ENCODE assay signal across 15 mouse cellular contexts in genomic region chr17:25700863-25701496, GRCm38 (mm10). TPM values are rescaled to one million over a fixed set of nuclear protein-coding genes. Genes with fewer than 3 reads are reported as not detected.
DNase-seq lines count a peak whose midpoint lies in the region; TF ChIP-seq lines count a peak whose summit lies in the region.
"Had no signal": no experiment of that assay in that cellular context is flagged by ENCODE, and none has a peak within 500 bp of the region (broad histone marks: within the 10 kb centered on the region; RNA-seq: fewer than 3 reads in every experiment).

No protein-coding gene starts in this region.

- H3K4me3 ChIP-seq in layer of hippocampus, adult 2 months: no peak overlapping the region
- H3K4me3 ChIP-seq: embryonic facial prominence, embryonic 13.5 days; forebrain, embryonic 15.5 days had no signal

- no peak overlapping the region for H3K27ac ChIP-seq in layer of hippocampus, adult 2 months
- H3K27ac ChIP-seq: embryonic facial prominence, embryonic 13.5 days; forebrain, embryonic 15.5 days had no signal

- DNase-seq in layer of hippocampus, adult 2 months (ENCODE audit: low spot score in 2 of 2): no peak
- DNase-seq in layer of hippocampus, adult 11-12 months (ENCODE audit: low spot score): no peak
- DNase-seq in thymus, postnatal 4 days: peak; percentile 55
- DNase-seq in thymus, postnatal 10 days (ENCODE audit: low spot score in 2 of 2): no peak
- peak; percentile 21 for DNase-seq in NIH3T3 (ENCODE audit: low read depth)
- DNase-seq in adrenal gland, adult 8-10 months: no peak
- DNase-seq in left cerebral cortex, postnatal 4 days: no peak
- DNase-seq: cerebellum, adult 8-10 months; gastrocnemius, postnatal 36 days; heart, postnatal 14 days; kidney, adult 11 months; lung, postnatal 10 days; midbrain, embryonic 14.5 days had no signal

- TF ChIP-seq CTCF in layer of hippocampus, adult 2 months (conservative IDR thresholded peaks at IDR 0.05): peak; percentile 61

- intact Hi-C loops in left cerebral cortex, postnatal 4 days (cut with DNase I): no loop called here

RNA-seq across cellular contexts. Expression of gene Gng13, which starts 16.0 kb away (rescaled TPM):
- 100 to 1,000 TPM; 106 to 122 TPM for total RNA-seq in layer of hippocampus, adult 2 months (2021)
- 1 to 10 TPM in 1 of 4 experiments, under 1 TPM in 1, not detected in 2; 0.74 to 2.9 TPM for total RNA-seq in adrenal gland, adult 8-10 months (2022)
- 10 to 100 TPM in 1 of 2 experiments, 1 to 10 TPM in 1; 9.9 to 16.3 TPM for total RNA-seq in left cerebral cortex, postnatal 4 days (2021)
- total RNA-seq: gastrocnemius, postnatal 36 days had no signal

RNA-seq across cellular contexts. Expression of gene Chtf18, which starts 26.2 kb away (rescaled TPM):
- 1 to 10 TPM; 1.2 to 1.8 TPM for total RNA-seq in layer of hippocampus, adult 2 months (2021)
- total RNA-seq in adrenal gland, adult 8-10 months (2022): 1 to 10 TPM; 1.2 to 4.9 (median 2.6) TPM
- total RNA-seq in left cerebral cortex, postnatal 4 days (2021): 1 to 10 TPM; 4.3 to 5.8 TPM

RNA-seq across cellular contexts. Expression of gene Rpusd1, which starts 26.5 kb away (rescaled TPM):
- 10 to 100 TPM; 54.5 to 56.9 TPM for total RNA-seq in layer of hippocampus, adult 2 months (2021)
- total RNA-seq in adrenal gland, adult 8-10 months (2022): 10 to 100 TPM; 17.8 to 23.5 (median 20.4) TPM
- 10 to 100 TPM; 21.1 to 25.4 TPM for total RNA-seq in left cerebral cortex, postnatal 4 days (2021)

RNA-seq across cellular contexts. Expression of gene Mslnl, which starts 34.9 kb away (rescaled TPM):
- total RNA-seq in layer of hippocampus, adult 2 months (2021): not detected
- under 1 TPM; 0.09 to 0.52 (median 0.30) TPM for total RNA-seq in adrenal gland, adult 8-10 months (2022)
- total RNA-seq in left cerebral cortex, postnatal 4 days (2021): not detected
- total RNA-seq: gastrocnemius, postnatal 36 days; heart, postnatal 14 days had no signal

RNA-seq across cellular contexts. Expression of gene Msln, which starts 53.2 kb away (rescaled TPM):
- under 1 TPM; 0.51 to 0.69 TPM for total RNA-seq in layer of hippocampus, adult 2 months (2021)
- total RNA-seq in adrenal gland, adult 8-10 months (2022): 1 to 10 TPM; 4.8 to 7.1 (median 6.0) TPM
- total RNA-seq in left cerebral cortex, postnatal 4 days (2021): 1 to 10 TPM; 3.0 to 3.9 TPM

Comparison
In these comparisons a context has a peak if more than half of its experiments do, and no peak if none do; other contexts are left out.
1. DNase-seq: peak in thymus, postnatal 4 days (single experiment) and NIH3T3 (single experiment); none in layer of hippocampus, adult 2 months (0 of 2), layer of hippocampus, adult 11-12 months (single experiment), thymus, postnatal 10 days (0 of 2), adrenal gland, adult 8-10 months (single experiment) and left cerebral cortex, postnatal 4 days (single experiment).
2. RNA of gene Gng13, which starts 16.0 kb away (total RNA-seq): 106 to 122 TPM in layer of hippocampus, adult 2 months; 9.9 to 16.3 TPM in left cerebral cortex, postnatal 4 days and 0.74 to 2.9 TPM in adrenal gland, adult 8-10 months; every median in the first group is over 4 times any median in the second.